Mouse (Mus musculus) heart, postnatal 0 days (tissue): ENCODE data around the gene Clec16a. TPM values are rescaled to one million over a fixed set of nuclear protein-coding genes. Genes with fewer than 3 reads are reported as not detected.

ENCODE experiments used
- ATAC-seq: fragments of 200-750 bp; cut with Nextera tagmentation; 2 replicates; pipeline ENCODE4 v1.8.0; 2017; ENCODE audit warnings: low read depth, moderate number of reproducible peaks, moderate library complexity; ENCODE audit not compliant: insufficient read depth
- DNase-seq: peaks from one replicate; pipeline ENCODE4 v3.0.0-alpha.2; 2016; ENCODE audit warnings: low spot score
- H3K27ac ChIP-seq: fragments of 300-500 bp; sonication (generic); 2 replicates; pipeline ENCODE4 v1.5.1; 2014; ENCODE audit warnings: low read depth, mild to moderate bottlenecking
- H3K27me3 ChIP-seq: fragments of 300-500 bp; sonication (generic); 2 replicates; pipeline ENCODE4 v1.6.1; 2014; ENCODE audit warnings: low read length, mixed read lengths; ENCODE audit not compliant: control insufficient read depth, insufficient read depth
- H3K36me3 ChIP-seq: fragments of 300-500 bp; sonication (generic); replicated peaks from 2 replicates; pipeline ENCODE4 v1.6.1; 2014; ENCODE audit warnings: low read length, mixed read lengths; ENCODE audit not compliant: control insufficient read depth, insufficient read depth
- H3K4me1 ChIP-seq: fragments of 300-500 bp; sonication (generic); 2 replicates; pipeline ENCODE4 v1.6.1; 2014; ENCODE audit warnings: antibody characterized with exemption; ENCODE audit not compliant: control insufficient read depth, insufficient read depth
- H3K4me2 ChIP-seq: fragments of 300-500 bp; sonication (generic); 2 replicates; pipeline ENCODE4 v1.6.1; 2014; ENCODE audit warnings: low read depth, mild to moderate bottlenecking, low read length, moderate library complexity
- H3K4me3 ChIP-seq: fragments of 300-500 bp; sonication (generic); 2 replicates; pipeline ENCODE4 v1.5.1; 2014; ENCODE audit warnings: low read depth, low read length
- H3K9ac ChIP-seq: fragments of 300-500 bp; sonication (generic); replicated peaks from 2 replicates; pipeline ENCODE4 v1.6.1; 2014; ENCODE audit warnings: low read depth, low read length, mixed read lengths
- H3K9me3 ChIP-seq: fragments of 300-500 bp; sonication (generic); replicated peaks from 2 replicates; pipeline ENCODE4 v1.6.1; 2016; ENCODE audit warnings: low read length; ENCODE audit not compliant: control insufficient read depth
- CTCF ChIP-seq: IDR thresholded peaks from 2 replicates; pipeline ENCODE4 v1.5.1; 2016; ENCODE audit warnings: antibody characterized with exemption, control low read depth, low read depth
- EP300 ChIP-seq: IDR thresholded peaks from 2 replicates; pipeline ENCODE4 v1.6.1; 2016; ENCODE audit warnings: antibody characterized with exemption, low read depth
- WGBS: fragments of 180-500 bp; shearing (Covaris S2); extraction: QIAGEN DNeasy Blood & Tissue Kit; methylation state at CpG from one replicate; pipeline ENCODE4 v1.1.7; 2014; 5-methylcytosine and 5-hydroxymethylcytosine counted together
- polyA plus RNA-seq: library from polyadenylated mRNA; unstranded; fragments of >200 nt; fragmentation: Nextera tagmentation; extraction: Ambion mirVana; gene quantifications from 2 replicates; pipeline ENCODE4 v1.2.1, GENCODE M21; 2015
- total RNA-seq: library from RNA; depleted of rRNA; stranded (reverse); fragments of >200 nt; gene quantifications from 2 replicates; pipeline ENCODE4 v1.2.3, GENCODE M21; 2014; ENCODE audit warnings: low replicate concordance

The Clec16a gene
- total and polyA plus RNA-seq, 2 experiments from 2014 or later, result 37.7 to 39.6 TPM

GRCm38 (mm10) chr16:10773543-10773942 lies 228.4 kb downstream of the Clec16a start:
- Histone ChIP-seq H3K9ac (no peak overlapping the region), H3K4me1 (0 out of 2 replicates have a peak, but pooled peaks cover 11% of the 10 kb centered on the region), H3K27ac (no peak overlapping the region), H3K4me3 (no peak overlapping the region), H3K4me2 (no peak overlapping the region), H3K27me3 (no peaks in the 10 kb centered on the region), H3K36me3 (no peaks in the 10 kb centered on the region), H3K9me3 (no peaks in the 10 kb centered on the region)
- WGBS, result 81% methylated on average over 8 of the region's 8 CpGs
- TF ChIP-seq EP300 (no peak), CTCF (no peak)
- ATAC-seq (no peak), DNase-seq (no peak)

- TF ChIP-seq CTCF (no peak), EP300 (no peak)
- Histone ChIP-seq H3K36me3 (no peaks in the 10 kb centered on the region), H3K4me3 (no peak overlapping the region), H3K27me3 (no peaks in the 10 kb centered on the region), H3K9me3 (no peaks in the 10 kb centered on the region), H3K27ac (no peak overlapping the region), H3K4me2 (no peak overlapping the region), H3K4me1 (0 out of 2 replicates have a peak, but pooled peaks cover 11% of the 10 kb centered on the region), H3K9ac (no peak overlapping the region)
- ATAC-seq (no peak), DNase-seq (no peak)
- 51% methylated on average over 4 of the region's 4 CpGs for WGBS
Observed at GRCm38 (mm10) chr16:10774726-10775125, 229.6 kb downstream of the Clec16a start.

GRCm38 (mm10) chr16:10776322-10776721 lies 231.2 kb downstream of the Clec16a start:
- Histone ChIP-seq H3K4me1 (0 out of 2 replicates have a peak, but pooled peaks cover 11% of the 10 kb centered on the region), H3K27ac (no peak overlapping the region), H3K9ac (no peak overlapping the region), H3K36me3 (no peaks in the 10 kb centered on the region), H3K9me3 (no peaks in the 10 kb centered on the region), H3K4me2 (no peak overlapping the region), H3K4me3 (no peak overlapping the region), H3K27me3 (no peaks in the 10 kb centered on the region)
- DNase-seq, result no peak
- ATAC-seq, result no peak
- 34% methylated on average over 7 of the region's 7 CpGs for WGBS
- TF ChIP-seq CTCF (no peak), EP300 (no peak)

GRCm38 (mm10) chr16:10777579-10778160 lies 232.5 kb downstream of the Clec16a start:
- Histone ChIP-seq H3K36me3 (no peaks in the 10 kb centered on the region), H3K4me1 (peaks cover 19% of the 10 kb centered on the region; the same call in 1 of the 2 replicates), H3K27ac (no peak overlapping the region), H3K4me2 (no peak overlapping the region), H3K9ac (no peak overlapping the region), H3K27me3 (no peaks in the 10 kb centered on the region), H3K4me3 (no peak overlapping the region), H3K9me3 (no peaks in the 10 kb centered on the region)
- DNase-seq (peak; percentile 19), ATAC-seq (peak; percentile 11; the same call in 1 of the 2 replicates)
- WGBS, result 53% methylated on average over 5 of the region's 5 CpGs
- TF ChIP-seq EP300, result no peak
- TF ChIP-seq CTCF, result no peak

GRCm38 (mm10) chr16:10780631-10781120 lies 235.5 kb downstream of the Clec16a start:
- Histone ChIP-seq H3K27ac (no peak overlapping the region), H3K4me1 (peaks cover 29% of the 10 kb centered on the region; the same call in 1 of the 2 replicates), H3K27me3 (no peaks in the 10 kb centered on the region), H3K36me3 (no peaks in the 10 kb centered on the region), H3K9ac (no peak overlapping the region), H3K9me3 (no peaks in the 10 kb centered on the region), H3K4me2 (no peak overlapping the region), H3K4me3 (no peak overlapping the region)
- no peak for ATAC-seq
- TF ChIP-seq EP300, result no peak
- WGBS, result 75% methylated on average over 5 of the region's 5 CpGs
- DNase-seq, result no peak
